Mouse (Mus musculus) T-helper 17 cell (primary cell): Measurements from ENCODE around the gene Fgf10.

Experiments
- in situ Hi-C, 2 experiments: fragments of 300-600 bp; cut with MboI, MseI; formaldehyde crosslinking; loops; 1 replicate in 1 of 2; 2 replicates in 1 of 2; pipeline ENCODE4 v1.15.1; 2025; ENCODE audit warnings: high pct_unique_total_duplicates in 2 of 2

Fgf10 gene

GRCm38 (mm10) chr13:118716265-118716664 lies 46.7 kb downstream of the Fgf10 start:
- in situ Hi-C loops, result no loop called here

GRCm38 (mm10) chr13:118716726-118717125 lies 47.1 kb downstream of the Fgf10 start:
- in situ Hi-C loops, result no loop called here

GRCm38 (mm10) chr13:118718396-118718795 lies 48.8 kb downstream of the Fgf10 start:
- in situ Hi-C loops, result no loop called here

GRCm38 (mm10) chr13:118721668-118722067 lies 52.1 kb downstream of the Fgf10 start:
- in situ Hi-C loops, result no loop called here

GRCm38 (mm10) chr13:118731850-118732552 lies 62.4 kb downstream of the Fgf10 start:
- in situ Hi-C loops, result no loop called here

- in situ Hi-C loops, result no loop called here
Measured at GRCm38 (mm10) chr13:118739854-118740411, 70.3 kb downstream of the Fgf10 start.

- in situ Hi-C loops, result no loop called here
Measured at GRCm38 (mm10) chr13:118742788-118743187, 73.2 kb downstream of the Fgf10 start.

- in situ Hi-C loops, result no loop called here
Measured at GRCm38 (mm10) chr13:118744806-118745205, 75.2 kb downstream of the Fgf10 start.

GRCm38 (mm10) chr13:118746427-118746826 lies 76.8 kb downstream of the Fgf10 start:
- in situ Hi-C loops, result no loop called here

GRCm38 (mm10) chr13:118754024-118754423 lies 84.4 kb downstream of the Fgf10 start:
- in situ Hi-C loops, result no loop called here

- in situ Hi-C loops, result no loop called here
Measured at GRCm38 (mm10) chr13:118759021-118759420, 89.4 kb downstream of the Fgf10 start.

- in situ Hi-C loops, result no loop called here
Measured at GRCm38 (mm10) chr13:118762982-118763381, 93.4 kb downstream of the Fgf10 start.

- in situ Hi-C loops, result no loop called here
Measured at GRCm38 (mm10) chr13:118772188-118772587, 102.6 kb downstream of the Fgf10 start.

- in situ Hi-C loops, result no loop called here
Measured at GRCm38 (mm10) chr13:118775148-118775547, 105.6 kb downstream of the Fgf10 start.

GRCm38 (mm10) chr13:118779161-118779560 lies 109.6 kb downstream of the Fgf10 start:
- in situ Hi-C loops, result no loop called here

- in situ Hi-C loops, result no loop called here
Measured at GRCm38 (mm10) chr13:118791753-118792152, 122.2 kb downstream of the Fgf10 start.

- in situ Hi-C loops, result no loop called here
Measured at GRCm38 (mm10) chr13:118792198-118792597, 122.6 kb downstream of the Fgf10 start.

GRCm38 (mm10) chr13:118800176-118800575 lies 130.6 kb downstream of the Fgf10 start:
- in situ Hi-C loops, result loop anchor here in 1 of 2 experiments (25.0 kb wide), 1 partner anchor 812 kb away; the partner anchor contains the start of gene Ccl28

- in situ Hi-C loops, result loop anchor here in 1 of 2 experiments (25.0 kb wide), 1 partner anchor 806 kb away; the partner anchor contains the start of gene Ccl28
Measured at GRCm38 (mm10) chr13:118806662-118807061, 137.1 kb downstream of the Fgf10 start.

GRCm38 (mm10) chr13:118819785-118820184 lies 150.2 kb downstream of the Fgf10 start:
- in situ Hi-C loops, result loop anchor here in 1 of 2 experiments (25.0 kb wide), 1 partner anchor 793 kb away; the partner anchor contains the start of gene Ccl28

GRCm38 (mm10) chr13:118823113-118823512 lies 153.5 kb downstream of the Fgf10 start:
- in situ Hi-C loops, result loop anchor here in 1 of 2 experiments (25.0 kb wide), 1 partner anchor 789 kb away; the partner anchor contains the start of gene Ccl28

GRCm38 (mm10) chr13:118825102-118825501 lies 155.5 kb downstream of the Fgf10 start:
- in situ Hi-C loops, result loop anchor here in 1 of 2 experiments (25.0 kb wide), 1 partner anchor 787 kb away; the partner anchor contains the start of gene Ccl28
